Mouse (Mus musculus): Measurements from ENCODE around the gene Sf3a3. TPM values are rescaled to one million over a fixed set of nuclear protein-coding genes. Genes with fewer than 3 reads are reported as not detected.
"Not testable (repeated sequence)": the region's sequence is repeated elsewhere in the genome, so short reads cannot be mapped to it uniquely, and the experiment has no call there.

Gene Sf3a3
- total RNA-seq, 2 experiments from 2014 or later: 31.1 to 32.2 TPM

GRCm38 (mm10) chr4:124694572-124694971 is 20.0 kb upstream of the Sf3a3 start:
- DNase-seq (ENCODE audit: low spot score in 2 of 2): no peak
- intact Hi-C loops (cut with DNase I): no loop called here

GRCm38 (mm10) chr4:124695786-124696516 is 18.6 kb upstream of the Sf3a3 start:
- intact Hi-C loops (cut with DNase I): no loop called here
- no peak for DNase-seq (ENCODE audit: low spot score in 2 of 2)

- intact Hi-C loops (cut with DNase I): no loop called here
- DNase-seq (ENCODE audit: low spot score in 2 of 2): no peak
These were observed 14.8 kb upstream of the Sf3a3 start for GRCm38 (mm10) chr4:124699791-124700190.

- DNase-seq (ENCODE audit: low spot score in 2 of 2): no peak
These were observed 14.2 kb upstream of the Sf3a3 start, which contains the start of gene Fhl3 for GRCm38 (mm10) chr4:124700248-124700971. Gene Fhl3 (plus strand): TSS chr4:124700701.

GRCm38 (mm10) chr4:124701052-124701845 is 13.3 kb upstream of the Sf3a3 start:
- intact Hi-C loops (cut with DNase I): no loop called here
- no peak for DNase-seq (ENCODE audit: low spot score in 2 of 2)

More at GRCm38 (mm10) chr4:124700248-124700971, 14.2 kb upstream of the Sf3a3 start, which contains the start of gene Fhl3:
- intact Hi-C loops (cut with DNase I): no loop called here

GRCm38 (mm10) chr4:124701916-124702315 is 12.7 kb upstream of the Sf3a3 start:
- intact Hi-C loops (cut with DNase I): no loop called here
- no peak for DNase-seq (ENCODE audit: low spot score in 2 of 2)

- DNase-seq (ENCODE audit: low spot score in 2 of 2): no peak
- intact Hi-C loops (cut with DNase I): no loop called here
These were observed 11.2 kb upstream of the Sf3a3 start for GRCm38 (mm10) chr4:124703406-124703805.

- DNase-seq (ENCODE audit: low spot score in 2 of 2): no peak
- intact Hi-C loops (cut with DNase I): no loop called here
These were observed 10.4 kb upstream of the Sf3a3 start for GRCm38 (mm10) chr4:124703881-124704796.

GRCm38 (mm10) chr4:124704797-124705474 is 9.6 kb upstream of the Sf3a3 start:
- no peak for DNase-seq (ENCODE audit: low spot score in 2 of 2)
- intact Hi-C loops (cut with DNase I): no loop called here

- no peak for DNase-seq (ENCODE audit: low spot score in 2 of 2)
- intact Hi-C loops (cut with DNase I): no loop called here
These were observed 8.8 kb upstream of the Sf3a3 start for GRCm38 (mm10) chr4:124705661-124706269.

GRCm38 (mm10) chr4:124707381-124708199 is 7.0 kb upstream of the Sf3a3 start:
- DNase-seq (ENCODE audit: low spot score in 2 of 2); intact Hi-C loops (cut with DNase I): not testable (repeated sequence)

- intact Hi-C loops (cut with DNase I); DNase-seq (ENCODE audit: low spot score in 2 of 2): not testable (repeated sequence)
These were observed 6.4 kb upstream of the Sf3a3 start for GRCm38 (mm10) chr4:124708200-124708517.

- intact Hi-C loops (cut with DNase I): no loop called here
- DNase-seq (ENCODE audit: low spot score in 2 of 2): peak; percentile 64 to 69
These were observed 5.8 kb upstream of the Sf3a3 start for GRCm38 (mm10) chr4:124708518-124709477.

- DNase-seq (ENCODE audit: low spot score in 2 of 2): peak in 1 of 2 experiments; percentile 26
- intact Hi-C loops (cut with DNase I): no loop called here
These were observed 4.6 kb upstream of the Sf3a3 start for GRCm38 (mm10) chr4:124709961-124710446.

GRCm38 (mm10) chr4:124710776-124711291 is 3.7 kb upstream of the Sf3a3 start:
- peak; percentile 66 to 68 for DNase-seq (ENCODE audit: low spot score in 2 of 2)
- intact Hi-C loops (cut with DNase I): no loop called here

- intact Hi-C loops (cut with DNase I): no loop called here
- DNase-seq (ENCODE audit: low spot score in 2 of 2): no peak
These were observed 2.0 kb upstream of the Sf3a3 start for GRCm38 (mm10) chr4:124712618-124713017.
